Mouse (Mus musculus) cerebellum, adult 9-10 months (tissue): Measurements from ENCODE around the gene Ap4e1.
"Not testable (repeated sequence)": the region's sequence is repeated elsewhere in the genome, so short reads cannot be mapped to it uniquely, and the experiment has no call there.

ENCODE experiments used
- DNase-seq: peaks from one replicate; pipeline ENCODE4 v3.0.0; 2022

The Ap4e1 gene

GRCm38 (mm10) chr2:127079066-127079465 lies 70.5 kb downstream of the Ap4e1 start:
- DNase-seq: not testable (repeated sequence)

- no peak for DNase-seq
These were observed 71.5 kb downstream of the Ap4e1 start for GRCm38 (mm10) chr2:127079881-127080590.

DNA sequence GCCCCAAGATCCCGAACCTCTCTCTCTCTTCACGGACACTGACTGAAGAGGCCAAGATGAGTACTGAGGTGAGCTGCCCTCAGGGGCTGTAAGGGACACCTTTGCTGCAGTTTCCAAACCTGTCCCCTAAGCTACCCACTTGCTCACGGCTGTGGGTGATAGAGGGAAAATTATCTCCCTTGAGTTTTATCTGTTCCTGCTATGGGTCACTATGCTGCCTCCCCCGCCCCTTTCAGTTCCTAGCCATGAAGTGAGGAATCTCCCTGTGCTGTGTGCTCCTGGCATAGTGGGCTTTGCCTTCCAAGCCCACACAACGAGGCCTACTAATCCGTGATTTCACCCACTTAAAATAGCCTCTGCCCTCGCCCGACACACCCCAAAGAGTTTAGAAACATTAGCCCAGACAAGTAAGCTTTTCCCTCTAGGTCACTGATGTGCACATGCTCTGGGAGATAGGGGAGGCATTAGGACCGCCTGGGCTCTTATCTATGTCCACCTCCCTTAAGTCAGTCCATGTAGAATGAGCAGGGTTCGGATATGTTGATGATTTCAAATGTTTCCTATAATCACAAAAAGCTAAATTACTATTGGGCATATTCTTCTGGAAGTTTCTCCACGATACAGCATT lies 72.2 kb downstream of the Ap4e1 start:
- no peak for DNase-seq

DNA sequence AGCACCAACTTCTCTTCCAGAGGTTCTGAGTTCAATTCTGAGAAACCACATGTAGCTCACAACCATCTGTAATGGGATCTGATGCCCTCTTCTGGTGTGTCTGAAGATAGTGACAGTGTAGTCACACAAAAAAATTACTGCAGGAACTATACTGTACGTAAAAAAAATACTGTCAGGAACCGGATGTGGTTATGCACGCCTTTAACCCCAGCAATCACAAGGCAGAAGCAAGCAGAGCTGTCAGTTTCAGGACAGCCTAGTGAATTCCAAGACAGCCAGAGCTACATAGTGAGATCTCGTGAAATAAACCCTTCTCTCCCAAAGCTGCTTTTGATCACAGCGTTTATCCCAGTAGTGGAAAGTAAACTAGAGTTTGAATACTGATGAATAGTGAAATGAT lies 77.7 kb downstream of the Ap4e1 start:
- no peak for DNase-seq

DNA sequence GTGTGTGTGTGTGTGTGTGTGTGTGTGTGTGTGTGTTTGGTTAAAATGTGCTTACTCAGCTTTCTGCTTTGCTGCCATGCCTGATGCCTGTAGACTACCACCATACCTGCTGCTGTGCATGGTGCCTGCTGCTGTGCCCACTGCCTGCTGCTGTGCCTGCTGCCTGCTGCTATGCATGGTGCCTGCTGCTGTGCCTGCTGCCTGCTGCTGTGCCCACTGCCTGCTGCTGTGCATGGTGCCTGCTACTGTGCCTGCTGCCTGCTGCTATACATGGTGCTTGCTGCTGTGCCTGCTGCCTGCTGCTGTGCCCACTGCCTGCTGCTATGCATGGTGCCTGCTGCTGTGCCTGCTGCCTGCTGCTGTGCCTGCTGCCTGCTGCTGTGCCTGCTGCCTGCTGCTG lies 81.6 kb downstream of the Ap4e1 start:
- not testable (repeated sequence) for DNase-seq

- DNase-seq: no peak
These were observed 83.5 kb downstream of the Ap4e1 start for GRCm38 (mm10) chr2:127092000-127092399.

DNA sequence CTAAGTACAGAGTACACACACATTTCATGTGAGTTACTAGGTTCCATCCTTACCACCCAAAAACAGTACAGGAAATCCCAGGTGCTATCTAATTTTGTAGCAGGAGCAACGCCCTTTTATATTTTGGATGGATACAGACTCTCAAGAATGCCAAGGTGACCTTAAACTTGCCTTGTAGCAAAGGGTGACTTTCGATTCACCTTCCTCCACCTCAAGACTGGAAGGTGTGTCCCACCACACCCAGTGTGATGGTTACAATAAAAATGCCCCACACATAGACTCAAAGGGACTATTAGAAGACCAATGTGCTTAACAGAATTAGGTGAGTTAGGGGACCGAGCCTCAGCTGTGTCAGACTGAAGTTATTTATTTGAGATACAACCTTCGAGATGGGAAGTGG lies 100.5 kb downstream of the Ap4e1 start:
- DNase-seq: no peak
